8 mouse cellular contexts compared by ENCODE assay signal in the genomic region with DNA sequence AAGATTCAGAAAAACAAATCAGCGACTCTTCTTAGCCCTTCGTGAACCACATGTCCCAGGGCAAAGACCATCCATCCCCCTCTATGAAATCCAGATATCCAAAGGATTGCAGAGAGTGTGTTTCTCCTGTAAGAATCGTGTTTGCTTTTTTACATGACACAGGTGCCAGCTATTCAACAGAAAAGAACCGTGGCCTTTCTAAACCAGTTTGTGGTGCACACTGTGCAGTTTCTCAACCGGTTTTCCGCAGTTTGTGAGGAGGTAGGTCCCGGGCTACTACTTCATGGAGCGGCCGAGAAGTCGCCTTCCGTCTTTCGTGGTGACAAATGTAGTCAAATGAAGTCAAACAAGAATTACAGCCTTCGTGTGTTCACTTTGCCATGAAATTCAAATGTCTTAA. TPM values are rescaled to one million over a fixed set of nuclear protein-coding genes. Genes with fewer than 3 reads are reported as not detected.
DNase-seq lines count a peak whose midpoint lies in the region; ATAC-seq and TF ChIP-seq lines count a peak whose summit lies in the region.

No protein-coding gene starts in this region.

- H3K27me3 ChIP-seq in kidney, adult 2 months (replicated peaks; ENCODE audit: control insufficient read depth, insufficient read depth, low read length), result no peaks in the 10 kb centered on the region
- H3K27me3 ChIP-seq in hindbrain, embryonic 10.5 days (ENCODE audit: insufficient read depth, poor library complexity, severe bottlenecking), result no peaks in the 10 kb centered on the region
- no peaks in the 10 kb centered on the region for H3K27me3 ChIP-seq in midbrain, embryonic 14.5 days (ENCODE audit: control insufficient read depth, insufficient read depth, low read length)

- ATAC-seq in midbrain, embryonic 14.5 days (ENCODE audit: low FRiP score, low TSS enrichment), result no peak
- no peak for ATAC-seq in erythroid progenitor cell, adult 5-6 weeks (replicated peaks; ENCODE audit: low FRiP score, poor library complexity, severe bottlenecking)

- TF ChIP-seq CTCF in kidney, adult 2 months (conservative IDR thresholded peaks at IDR 0.05; ENCODE audit: insufficient read depth, insufficient read length, low read depth, low read length), result no peak
- no peak for TF ChIP-seq CTCF in bone marrow macrophage, adult 2 months (IDR thresholded peaks at IDR 0.05; ENCODE audit: low read depth, low read length)

- peak overlapping the region; percentile 84 for H3K9ac ChIP-seq in midbrain, embryonic 14.5 days (replicated peaks; ENCODE audit: low read length)

- WGBS in kidney, adult 2 months, result 62% methylated on average over 13 of the region's 13 CpGs
- 81% methylated on average over 13 of the region's 13 CpGs for WGBS in hindbrain, embryonic 10.5 days
- WGBS in midbrain, embryonic 14.5 days, result 77% methylated on average over 13 of the region's 13 CpGs

- H3K4me3 ChIP-seq in kidney, adult 2 months (ENCODE audit: insufficient read depth, low read depth, low read length), result peak overlapping the region; percentile 75
- H3K4me3 ChIP-seq in bone marrow macrophage, adult 2 months (ENCODE audit: insufficient read depth, low read length), result peak overlapping the region; percentile 80
- H3K4me3 ChIP-seq in hindbrain, embryonic 10.5 days, result peak overlapping the region; percentile 69
- peak overlapping the region; percentile 66 for H3K4me3 ChIP-seq in midbrain, embryonic 14.5 days (replicated peaks; ENCODE audit: low read depth, low read length)

- H3K36me3 ChIP-seq in kidney, adult 2 months (ENCODE audit: control insufficient read depth, insufficient read depth, low read length), result no peaks in the 10 kb centered on the region; the same call in 1 of the 2 replicates
- H3K36me3 ChIP-seq in hindbrain, embryonic 10.5 days, result peaks cover 25% of the 10 kb centered on the region
- H3K36me3 ChIP-seq in midbrain, embryonic 14.5 days (ENCODE audit: control insufficient read depth, insufficient read depth, low read length), result peaks cover 7% of the 10 kb centered on the region; the same call in 1 of the 2 replicates

- H3K9me3 ChIP-seq in hindbrain, embryonic 10.5 days, result no peaks in the 10 kb centered on the region
- H3K9me3 ChIP-seq in midbrain, embryonic 14.5 days (ENCODE audit: control insufficient read depth, low read length), result no peaks in the 10 kb centered on the region

- peaks cover 5% of the 10 kb centered on the region; the same call in 1 of the 2 replicates for H3K4me1 ChIP-seq in kidney, adult 2 months (ENCODE audit: control insufficient read depth, insufficient read depth, low read length)
- peaks cover 4% of the 10 kb centered on the region for H3K4me1 ChIP-seq in bone marrow macrophage, adult 2 months (ENCODE audit: control insufficient read depth, insufficient read depth, low read length)
- peaks cover 7% of the 10 kb centered on the region for H3K4me1 ChIP-seq in hindbrain, embryonic 10.5 days (replicated peaks)
- H3K4me1 ChIP-seq in midbrain, embryonic 14.5 days (ENCODE audit: control insufficient read depth, insufficient read depth, low read length), result peaks cover 4% of the 10 kb centered on the region

- peak; percentile 4 for DNase-seq in kidney, adult 2 months
- no peak for DNase-seq in kidney, adult 18-20 months
- no peak for DNase-seq in hindbrain, embryonic 10.5 days (ENCODE audit: low spot score)
- DNase-seq in midbrain, embryonic 14.5 days, result no peak
- no peak for DNase-seq in gastrocnemius, postnatal 4 days (ENCODE audit: low spot score in 2 of 2)
- DNase-seq in Muller cell, postnatal 12 days (ENCODE audit: inconsistent ontology term), result no peak

- H3K4me2 ChIP-seq in midbrain, embryonic 14.5 days (ENCODE audit: low read length), result peak overlapping the region; percentile 66

- peak overlapping the region; percentile 75; the same call in 1 of the 2 replicates for H3K27ac ChIP-seq in kidney, adult 2 months (ENCODE audit: insufficient read depth, low read depth, low read length)
- H3K27ac ChIP-seq in bone marrow macrophage, adult 2 months (ENCODE audit: insufficient read depth, low read depth, low read length), result no peak overlapping the region
- peak overlapping the region; percentile 92 for H3K27ac ChIP-seq in hindbrain, embryonic 10.5 days
- peak overlapping the region; percentile 86 for H3K27ac ChIP-seq in midbrain, embryonic 14.5 days (replicated peaks; ENCODE audit: low read depth, low read length)

- TF ChIP-seq POLR2A in kidney, adult 2 months (IDR thresholded peaks at IDR 0.05; ENCODE audit: low read depth, low read length), result no peak
- TF ChIP-seq POLR2A in bone marrow macrophage, adult 2 months (IDR thresholded peaks at IDR 0.05; ENCODE audit: borderline replicate concordance, low read depth, low read length), result no peak

RNA-seq across cellular contexts. Expression of gene Washc3, which starts 0.8 kb away (rescaled TPM):
- polyA plus RNA-seq in kidney, adult 2 months (2012; rRNA removed), result 23.6 and 25.4 TPM in 2 replicates
- 75.7 and 76.4 TPM in 2 replicates for polyA plus RNA-seq in bone marrow macrophage, adult 2 months (2012; ENCODE audit: insufficient read depth, insufficient read length, missing spikeins)
- polyA plus RNA-seq in hindbrain, embryonic 10.5 days (2016; fragmentation: Nextera tagmentation; extraction: Ambion mirVana), result 47.0 and 51.1 TPM in 2 replicates
- 44.3 and 45.5 TPM in 2 replicates for polyA plus RNA-seq in midbrain, embryonic 14.5 days (2014; fragmentation: Nextera tagmentation; extraction: Ambion mirVana)
- 22.3 and 31.4 TPM in 2 replicates for total RNA-seq in erythroid progenitor cell, adult 5-6 weeks (2015; ENCODE audit: low replicate concordance)
- total RNA-seq in erythroid progenitor cell, adult 5-6 weeks (2017; ENCODE audit: low replicate concordance), result 12.2 TPM in 1 of 2 replicates, not detected in the other
- 10 to 100 TPM; 44.9 to 48.7 TPM for total RNA-seq in gastrocnemius, postnatal 4 days (2021)

RNA-seq across cellular contexts. Expression of gene Nup37, which starts 54.9 kb away (rescaled TPM):
- polyA plus RNA-seq in kidney, adult 2 months (2012; rRNA removed), result 4.8 and 7.1 TPM in 2 replicates
- 13.3 and 14.6 TPM in 2 replicates for polyA plus RNA-seq in bone marrow macrophage, adult 2 months (2012; ENCODE audit: insufficient read depth, insufficient read length, missing spikeins)
- polyA plus RNA-seq in hindbrain, embryonic 10.5 days (2016; fragmentation: Nextera tagmentation; extraction: Ambion mirVana), result 98.0 and 102 TPM in 2 replicates
- polyA plus RNA-seq in midbrain, embryonic 14.5 days (2014; fragmentation: Nextera tagmentation; extraction: Ambion mirVana), result 29.7 and 37.6 TPM in 2 replicates
- total RNA-seq in erythroid progenitor cell, adult 5-6 weeks (2015; ENCODE audit: low replicate concordance), result 18.9 and 31.0 TPM in 2 replicates
- 22.5 and 32.1 TPM in 2 replicates for total RNA-seq in erythroid progenitor cell, adult 5-6 weeks (2017; ENCODE audit: low replicate concordance)
- 10 to 100 TPM; 10.2 to 14.1 TPM for total RNA-seq in gastrocnemius, postnatal 4 days (2021)

RNA-seq across cellular contexts. Expression of gene Parpbp, which starts 54.9 kb away (rescaled TPM):
- 0.06 and 0.16 TPM in 2 replicates for polyA plus RNA-seq in kidney, adult 2 months (2012; rRNA removed)
- 5.5 and 8.3 TPM in 2 replicates for polyA plus RNA-seq in bone marrow macrophage, adult 2 months (2012; ENCODE audit: insufficient read depth, insufficient read length, missing spikeins)
- 11.3 and 12.8 TPM in 2 replicates for polyA plus RNA-seq in hindbrain, embryonic 10.5 days (2016; fragmentation: Nextera tagmentation; extraction: Ambion mirVana)
- polyA plus RNA-seq in midbrain, embryonic 14.5 days (2014; fragmentation: Nextera tagmentation; extraction: Ambion mirVana), result 2.0 and 3.5 TPM in 2 replicates
- 60.9 and 76.3 TPM in 2 replicates for total RNA-seq in erythroid progenitor cell, adult 5-6 weeks (2015; ENCODE audit: low replicate concordance)
- 79.7 and 82.8 TPM in 2 replicates for total RNA-seq in erythroid progenitor cell, adult 5-6 weeks (2017; ENCODE audit: low replicate concordance)
- 1 to 10 TPM; 3.2 to 3.7 TPM for total RNA-seq in gastrocnemius, postnatal 4 days (2021)
